Mouse (Mus musculus): ENCODE measurements around the gene Serpinb6b. TPM values are rescaled to one million over a fixed set of nuclear protein-coding genes. Genes with fewer than 3 reads are reported as not detected.
"Not testable (repeated sequence)": the region's sequence is repeated elsewhere in the genome, so short reads cannot be mapped to it uniquely, and the experiment has no call there.

Serpinb6b gene
- 2.2 and 2.4 TPM in 2 replicates for polyA plus RNA-seq (2011; ENCODE audit: insufficient read length, low read depth, missing spikeins)

DNA sequence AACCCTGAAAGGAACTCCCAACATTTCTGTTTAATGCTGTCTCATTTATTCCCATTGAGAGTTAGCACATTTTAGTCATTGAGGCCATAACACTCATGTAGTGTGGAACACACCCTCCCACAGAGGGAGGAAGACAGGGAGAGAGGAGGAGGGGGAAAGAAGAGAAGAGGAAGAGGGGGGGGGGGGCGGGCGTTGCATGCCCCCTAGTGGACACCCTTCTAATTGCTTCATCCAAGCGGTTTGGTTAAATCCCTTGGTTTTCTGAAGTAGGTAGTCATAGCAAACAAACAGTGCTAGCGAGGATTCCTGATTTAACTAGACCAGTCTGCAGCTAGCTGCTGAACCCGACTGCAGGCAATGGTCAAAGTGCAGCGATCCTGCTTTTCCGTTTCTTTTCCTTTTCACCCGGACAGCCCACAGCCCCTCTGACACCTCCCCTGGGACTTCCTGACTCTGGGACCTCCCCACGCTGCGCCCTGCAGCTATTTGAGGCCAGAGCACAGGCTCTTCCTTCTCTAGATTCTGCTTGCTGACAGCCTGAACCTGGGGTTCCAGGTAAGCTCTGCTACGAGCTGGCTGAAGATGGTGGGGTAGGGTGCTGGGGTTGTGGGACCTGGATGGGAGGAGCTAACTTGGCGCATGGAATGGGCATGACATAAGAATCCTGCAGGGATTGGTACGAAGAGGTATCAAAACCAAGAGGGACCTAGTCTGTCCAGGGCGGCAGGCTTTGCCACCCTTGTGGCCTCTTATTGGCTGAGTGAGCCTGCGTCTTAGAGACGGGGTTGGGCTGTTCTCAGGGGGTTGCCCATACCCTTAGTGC, at the start of gene Serpinb6b:
Gene Serpinb6b (plus strand): TSS at position 221 of the 823 bp plus-strand sequence.
- TF ChIP-seq POLR2A (IDR thresholded peaks at IDR 0.05; ENCODE audit: low read depth, low read length) (no peak), CTCF (IDR thresholded peaks at IDR 0.05; ENCODE audit: borderline replicate concordance, insufficient read depth, low read length) (no peak)
- no peak within 1 kb of the TSS for H3K4me3 ChIP-seq (ENCODE audit: insufficient read depth, low read length)

GRCm38 (mm10) chr13:32922622-32923021, 42.4 kb upstream of the Serpinb6b start:
- peaks cover 17% of the 10 kb centered on the region for H3K4me1 ChIP-seq (ENCODE audit: control insufficient read depth, insufficient read depth, low read length)
- TF ChIP-seq POLR2A (IDR thresholded peaks at IDR 0.05; ENCODE audit: low read depth, low read length): no peak
- TF ChIP-seq CTCF (IDR thresholded peaks at IDR 0.05; ENCODE audit: borderline replicate concordance, insufficient read depth, low read length): no peak
- H3K4me3 ChIP-seq (ENCODE audit: insufficient read depth, low read length): no peak overlapping the region
- H3K27ac ChIP-seq (ENCODE audit: insufficient read depth, low read length): no peak overlapping the region

More for the DNA sequence above, at the start of gene Serpinb6b:
- H3K27ac ChIP-seq (ENCODE audit: insufficient read depth, low read length): peak within 1 kb of the TSS; percentile 76
- H3K4me1 ChIP-seq (ENCODE audit: control insufficient read depth, insufficient read depth, low read length): peaks cover 17% of the 10 kb centered on the region

GRCm38 (mm10) chr13:32924578-32925360, 40.2 kb upstream of the Serpinb6b start:
- Histone ChIP-seq H3K4me3 (ENCODE audit: insufficient read depth, low read length) (no peak overlapping the region), H3K27ac (ENCODE audit: insufficient read depth, low read length) (no peak overlapping the region), H3K4me1 (ENCODE audit: control insufficient read depth, insufficient read depth, low read length) (peaks cover 22% of the 10 kb centered on the region)
- TF ChIP-seq CTCF (IDR thresholded peaks at IDR 0.05; ENCODE audit: borderline replicate concordance, insufficient read depth, low read length) (no peak), POLR2A (IDR thresholded peaks at IDR 0.05; ENCODE audit: low read depth, low read length) (no peak)

GRCm38 (mm10) chr13:32926661-32927060, 38.3 kb upstream of the Serpinb6b start:
- no peak overlapping the region for H3K4me3 ChIP-seq (ENCODE audit: insufficient read depth, low read length)
- peak overlapping the region; percentile 38 for H3K27ac ChIP-seq (ENCODE audit: insufficient read depth, low read length)
- no peak for TF ChIP-seq POLR2A (IDR thresholded peaks at IDR 0.05; ENCODE audit: low read depth, low read length)
- H3K4me1 ChIP-seq (ENCODE audit: control insufficient read depth, insufficient read depth, low read length): peaks cover 22% of the 10 kb centered on the region

GRCm38 (mm10) chr13:32927241-32927640, 37.8 kb upstream of the Serpinb6b start:
- TF ChIP-seq POLR2A (IDR thresholded peaks at IDR 0.05; ENCODE audit: low read depth, low read length) (no peak), CTCF (IDR thresholded peaks at IDR 0.05; ENCODE audit: borderline replicate concordance, insufficient read depth, low read length) (no peak)
- H3K4me3 ChIP-seq (ENCODE audit: insufficient read depth, low read length): no peak overlapping the region
- H3K27ac ChIP-seq (ENCODE audit: insufficient read depth, low read length): peak overlapping the region; percentile 83

DNA sequence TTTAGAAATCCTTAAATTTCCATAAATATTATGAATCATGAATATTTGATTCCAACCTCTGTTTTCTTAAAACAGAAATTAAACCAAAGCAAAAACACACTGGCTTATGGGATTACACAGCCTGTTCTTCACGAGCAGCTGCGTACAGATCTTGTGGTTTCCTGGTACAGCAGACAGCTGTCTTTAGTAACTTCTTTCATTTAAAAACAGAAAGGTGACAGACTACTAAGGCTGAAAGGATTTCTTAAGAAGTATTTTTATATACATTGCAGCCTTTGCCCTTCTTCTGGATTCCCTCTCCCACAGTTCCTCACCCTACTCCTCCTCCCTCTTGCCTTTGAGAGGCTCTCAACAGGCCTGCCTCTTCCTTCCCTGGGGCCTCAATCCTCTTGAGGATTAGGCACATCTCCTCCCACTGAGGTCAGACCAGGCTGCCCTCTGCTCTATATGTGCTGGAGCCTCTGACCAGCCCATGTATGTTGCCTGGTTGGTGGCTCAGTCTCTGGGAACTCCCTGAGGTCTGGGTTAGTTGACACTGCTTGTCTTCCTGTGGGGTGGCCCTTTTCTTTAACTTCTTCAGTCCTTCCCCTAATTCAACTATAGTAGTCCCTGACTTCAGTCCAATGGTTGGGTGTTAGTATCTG, 35.8 kb upstream of the Serpinb6b start:
- no peak overlapping the region for H3K4me3 ChIP-seq (ENCODE audit: insufficient read depth, low read length)
- H3K27ac ChIP-seq (ENCODE audit: insufficient read depth, low read length): no peak overlapping the region
- no peak for TF ChIP-seq CTCF (IDR thresholded peaks at IDR 0.05; ENCODE audit: borderline replicate concordance, insufficient read depth, low read length)
- TF ChIP-seq POLR2A (IDR thresholded peaks at IDR 0.05; ENCODE audit: low read depth, low read length): no peak
- H3K4me1 ChIP-seq (ENCODE audit: control insufficient read depth, insufficient read depth, low read length): peaks cover 21% of the 10 kb centered on the region

More at GRCm38 (mm10) chr13:32927241-32927640, 37.8 kb upstream of the Serpinb6b start:
- peaks cover 22% of the 10 kb centered on the region for H3K4me1 ChIP-seq (ENCODE audit: control insufficient read depth, insufficient read depth, low read length)

- peaks cover 11% of the 10 kb centered on the region for H3K4me1 ChIP-seq (ENCODE audit: control insufficient read depth, insufficient read depth, low read length)
- no peak overlapping the region for H3K4me3 ChIP-seq (ENCODE audit: insufficient read depth, low read length)
- H3K27ac ChIP-seq (ENCODE audit: insufficient read depth, low read length): no peak overlapping the region
- TF ChIP-seq CTCF (IDR thresholded peaks at IDR 0.05; ENCODE audit: borderline replicate concordance, insufficient read depth, low read length) (no peak), POLR2A (IDR thresholded peaks at IDR 0.05; ENCODE audit: low read depth, low read length) (no peak)
Measured at GRCm38 (mm10) chr13:32934706-32935381, 30.2 kb upstream of the Serpinb6b start.

GRCm38 (mm10) chr13:32938275-32938674, 26.7 kb upstream of the Serpinb6b start:
- H3K4me1 ChIP-seq (ENCODE audit: control insufficient read depth, insufficient read depth, low read length): peaks cover 11% of the 10 kb centered on the region
- not testable (repeated sequence) for H3K4me3 ChIP-seq (ENCODE audit: insufficient read depth, low read length); H3K27ac ChIP-seq (ENCODE audit: insufficient read depth, low read length)

- peaks cover 11% of the 10 kb centered on the region for H3K4me1 ChIP-seq (ENCODE audit: control insufficient read depth, insufficient read depth, low read length)
- peak overlapping the region; percentile 4; the same call in 1 of the 2 replicates for H3K27ac ChIP-seq (ENCODE audit: insufficient read depth, low read length)
Measured at GRCm38 (mm10) chr13:32939191-32939590, 25.8 kb upstream of the Serpinb6b start.

More at GRCm38 (mm10) chr13:32939191-32939590, 25.8 kb upstream of the Serpinb6b start:
- not testable (repeated sequence) for H3K4me3 ChIP-seq (ENCODE audit: insufficient read depth, low read length)

All from embryonic fibroblast, embryonic 13.5 days (primary cell).